Mouse (Mus musculus) embryonic facial prominence, embryonic 12.5 days (tissue): ENCODE measurements around the gene Epb41l4b. TPM values are rescaled to one million over a fixed set of nuclear protein-coding genes. Genes with fewer than 3 reads are reported as not detected.

Experiments
- ATAC-seq: fragments of 200-750 bp; cut with Nextera tagmentation; 2 replicates; pipeline ENCODE4 v1.8.0; 2017; ENCODE audit not compliant: insufficient number of reproducible peaks, insufficient read depth, low FRiP score, low TSS enrichment
- H3K27ac ChIP-seq: fragments of 300-500 bp; sonication (generic); 2 replicates; pipeline ENCODE4 v1.5.1; 2016; ENCODE audit warnings: mild to moderate bottlenecking
- H3K27me3 ChIP-seq: fragments of 300-500 bp; sonication (generic); 2 replicates; pipeline ENCODE4 v1.6.1; 2016; ENCODE audit warnings: mild to moderate bottlenecking, moderate library complexity
- H3K36me3 ChIP-seq: fragments of 300-500 bp; sonication (generic); 2 replicates; pipeline ENCODE4 v1.6.1; 2016; ENCODE audit warnings: mild to moderate bottlenecking
- H3K4me1 ChIP-seq: fragments of 300-500 bp; sonication (generic); 2 replicates; pipeline ENCODE4 v1.6.1; 2016
- H3K4me2 ChIP-seq: fragments of 300-500 bp; sonication (generic); replicated peaks from 2 replicates; pipeline ENCODE4 v1.6.1; 2016; ENCODE audit warnings: mild to moderate bottlenecking, moderate library complexity
- H3K4me3 ChIP-seq: fragments of 300-500 bp; sonication (generic); 2 replicates; pipeline ENCODE4 v1.5.1; 2016; ENCODE audit warnings: mild to moderate bottlenecking
- H3K9ac ChIP-seq: fragments of 300-500 bp; sonication (generic); 2 replicates; pipeline ENCODE4 v1.6.1; 2016; ENCODE audit warnings: mild to moderate bottlenecking, moderate library complexity
- H3K9me3 ChIP-seq: fragments of 300-500 bp; sonication (generic); 2 replicates; pipeline ENCODE4 v1.6.1; 2016; ENCODE audit warnings: mild to moderate bottlenecking, moderate library complexity
- WGBS: fragments of 180-500 bp; shearing (Covaris S2); methylation state at CpG from one replicate; pipeline ENCODE4 v1.1.7; 2016; 5-methylcytosine and 5-hydroxymethylcytosine counted together
- polyA plus RNA-seq: library from polyadenylated mRNA; unstranded; fragments of >200 nt; fragmentation: Nextera tagmentation; extraction: Ambion mirVana; gene quantifications from 2 replicates; pipeline ENCODE4 v1.2.1, GENCODE M21; 2016

Epb41l4b gene
- polyA plus RNA-seq, 1 experiment from 2014 or later: 3.0 TPM

DNA sequence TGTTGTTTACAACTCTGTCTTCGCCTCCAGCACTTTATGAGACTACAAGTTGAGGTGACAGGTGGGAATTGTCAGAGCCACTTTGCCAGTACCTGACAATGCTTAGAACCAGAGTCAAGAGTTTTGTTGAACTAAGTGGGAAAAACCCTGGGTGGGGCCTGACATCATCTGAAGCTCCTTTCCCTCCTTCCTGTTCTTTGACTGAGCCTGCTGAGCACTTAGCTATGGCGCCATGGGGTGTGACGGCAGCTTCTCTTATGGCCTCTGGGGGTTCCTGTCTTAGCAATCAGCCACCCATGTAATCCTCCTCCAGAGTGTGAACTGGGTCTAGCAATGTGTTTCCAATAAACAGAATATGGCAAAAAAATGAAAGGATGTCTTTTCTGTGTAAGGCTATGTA is 119.7 kb downstream of the Epb41l4b start:
- no peak overlapping the region for H3K4me2 ChIP-seq
- H3K36me3 ChIP-seq: no peaks in the 10 kb centered on the region
- no peak overlapping the region for H3K4me3 ChIP-seq
- no peaks in the 10 kb centered on the region for H3K27me3 ChIP-seq
- no peaks in the 10 kb centered on the region for H3K9me3 ChIP-seq
- WGBS: 65% methylated on average over 3 of the region's 3 CpGs
- H3K9ac ChIP-seq: no peak overlapping the region
- H3K27ac ChIP-seq: no peak overlapping the region
- no peak for ATAC-seq
- H3K4me1 ChIP-seq: no peaks in the 10 kb centered on the region

DNA sequence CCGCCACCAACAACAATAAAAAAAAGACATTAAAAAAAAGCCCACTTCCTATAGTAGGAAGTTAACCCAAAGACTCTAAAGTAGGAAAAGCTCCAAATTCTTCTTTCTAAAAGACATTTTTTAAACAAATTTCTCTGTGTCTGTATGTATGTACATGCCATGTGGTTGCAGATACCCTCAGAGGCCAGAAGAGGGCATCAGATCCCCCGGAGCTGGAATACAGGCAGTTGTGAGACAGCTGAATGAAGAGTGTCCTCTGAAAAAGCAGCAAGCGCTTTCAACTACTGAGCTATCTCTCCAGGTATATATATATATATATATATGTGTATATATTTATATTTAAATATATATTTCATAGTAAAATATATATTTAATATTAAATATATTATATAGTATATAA is 121.9 kb downstream of the Epb41l4b start:
- H3K36me3 ChIP-seq: no peaks in the 10 kb centered on the region
- no peak overlapping the region for H3K4me3 ChIP-seq
- no peak overlapping the region for H3K4me2 ChIP-seq
- H3K4me1 ChIP-seq: no peaks in the 10 kb centered on the region
- H3K27me3 ChIP-seq: 0 out of 2 replicates have a peak, but pooled peaks cover 5% of the 10 kb centered on the region
- 84% methylated on average over 3 of the region's 3 CpGs for WGBS
- no peaks in the 10 kb centered on the region for H3K9me3 ChIP-seq
- H3K9ac ChIP-seq: no peak overlapping the region
- no peak overlapping the region for H3K27ac ChIP-seq
- ATAC-seq: no peak

DNA sequence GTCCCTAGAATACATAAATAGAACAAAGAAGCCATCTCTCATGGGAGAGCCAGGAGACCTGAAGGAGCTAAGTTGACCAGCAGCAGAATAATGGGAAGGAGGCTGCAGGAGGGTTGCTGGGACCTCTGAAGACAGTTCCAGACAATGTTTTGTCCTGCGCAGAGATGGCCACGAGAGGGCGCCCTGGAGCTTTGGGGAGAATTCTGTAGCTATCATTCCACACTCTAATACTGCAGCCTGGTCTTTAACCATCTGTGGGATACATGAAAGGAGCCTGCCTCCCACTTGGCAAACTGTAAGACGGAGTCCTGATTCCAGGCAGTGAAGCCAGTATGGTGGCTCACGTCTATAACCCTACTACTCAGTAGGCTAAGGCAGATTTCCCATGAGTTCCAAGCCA is 126.0 kb downstream of the Epb41l4b start:
- 29% methylated on average over 5 of the region's 5 CpGs for WGBS
- ATAC-seq: no peak

DNA sequence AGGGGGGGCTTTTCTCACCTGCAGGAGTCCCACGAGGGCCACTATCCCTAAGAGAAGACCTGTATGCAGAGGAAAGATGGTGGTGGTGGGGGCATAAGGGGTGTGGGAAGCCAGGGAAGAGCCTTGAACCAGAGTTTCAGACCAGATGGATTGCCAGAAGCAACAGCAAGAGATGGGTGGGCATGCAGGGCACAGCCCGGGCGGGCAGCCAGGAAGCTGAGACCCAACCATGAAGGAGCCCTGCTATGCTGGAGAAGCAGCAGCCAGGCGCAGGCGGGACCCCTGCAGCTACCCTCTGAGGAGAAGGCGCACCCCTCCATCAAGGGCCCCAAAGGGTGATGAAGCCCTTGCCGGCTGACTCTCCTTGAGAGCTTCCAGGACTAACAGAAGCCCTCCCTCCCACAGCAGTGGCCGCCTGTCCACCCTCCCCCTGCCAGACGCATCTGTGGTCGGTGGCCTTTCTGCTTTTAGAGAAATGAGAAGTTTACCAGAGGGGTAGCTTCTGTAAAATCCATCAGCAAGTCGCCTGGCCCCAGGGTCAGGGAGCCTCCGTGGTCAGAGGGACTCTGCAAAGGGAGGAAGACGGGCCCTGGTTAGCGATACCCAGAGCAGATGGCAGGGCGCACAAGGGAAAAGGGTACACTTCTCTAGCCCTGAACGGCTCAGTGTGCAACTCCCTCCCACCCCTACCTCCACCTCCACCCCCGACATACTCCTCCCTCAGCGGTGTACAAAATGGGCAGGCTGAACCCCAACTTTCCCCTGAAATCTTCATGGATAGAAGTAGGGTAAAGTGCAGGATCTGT is 126.7 kb downstream of the Epb41l4b start:
- no peak overlapping the region for H3K4me3 ChIP-seq
- H3K9ac ChIP-seq: no peak overlapping the region
- H3K27me3 ChIP-seq: 0 out of 2 replicates have a peak, but pooled peaks cover 6% of the 10 kb centered on the region
- H3K9me3 ChIP-seq: no peaks in the 10 kb centered on the region
- no peak overlapping the region for H3K27ac ChIP-seq
- no peaks in the 10 kb centered on the region for H3K36me3 ChIP-seq
- ATAC-seq: no peak
- no peaks in the 10 kb centered on the region for H3K4me1 ChIP-seq
- no peak overlapping the region for H3K4me2 ChIP-seq
- WGBS: 51% methylated on average over 18 of the region's 18 CpGs

More for the DNA sequence above, 126.0 kb downstream of the Epb41l4b start:
- no peak overlapping the region for H3K4me2 ChIP-seq
- H3K27me3 ChIP-seq: 0 out of 2 replicates have a peak, but pooled peaks cover 6% of the 10 kb centered on the region
- H3K4me1 ChIP-seq: no peaks in the 10 kb centered on the region
- no peak overlapping the region for H3K4me3 ChIP-seq
- no peak overlapping the region for H3K9ac ChIP-seq
- no peaks in the 10 kb centered on the region for H3K9me3 ChIP-seq
- H3K36me3 ChIP-seq: no peaks in the 10 kb centered on the region
- H3K27ac ChIP-seq: no peak overlapping the region

DNA sequence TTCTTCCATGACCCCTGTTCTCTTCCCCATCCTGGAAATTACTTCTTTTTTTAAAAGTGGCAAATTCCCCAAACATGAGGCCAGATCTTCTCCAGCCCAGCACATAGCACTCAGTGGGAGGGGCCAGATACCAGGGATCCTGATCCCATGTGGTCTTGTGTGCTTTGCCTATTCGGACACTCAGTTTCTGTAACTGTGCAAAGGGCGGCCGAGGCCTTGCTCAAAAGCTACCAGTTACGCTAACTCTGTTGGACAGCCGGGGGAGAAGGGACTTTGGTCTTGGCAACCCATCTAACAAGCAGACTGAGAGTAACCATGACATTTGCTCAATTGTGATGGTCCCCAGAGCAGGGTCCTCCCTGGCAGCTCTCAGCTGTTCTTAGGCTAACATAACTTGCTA is 128.2 kb downstream of the Epb41l4b start:
- H3K27ac ChIP-seq: no peak overlapping the region
- 86% methylated on average over 5 of the region's 5 CpGs for WGBS
- no peak overlapping the region for H3K9ac ChIP-seq
- H3K4me2 ChIP-seq: no peak overlapping the region
- no peaks in the 10 kb centered on the region for H3K9me3 ChIP-seq
- peaks cover 8% of the 10 kb centered on the region; the same call in 1 of the 2 replicates for H3K27me3 ChIP-seq
- ATAC-seq: no peak
- H3K36me3 ChIP-seq: no peaks in the 10 kb centered on the region
- no peak overlapping the region for H3K4me3 ChIP-seq
- 0 out of 2 replicates have a peak, but pooled peaks cover 6% of the 10 kb centered on the region for H3K4me1 ChIP-seq

DNA sequence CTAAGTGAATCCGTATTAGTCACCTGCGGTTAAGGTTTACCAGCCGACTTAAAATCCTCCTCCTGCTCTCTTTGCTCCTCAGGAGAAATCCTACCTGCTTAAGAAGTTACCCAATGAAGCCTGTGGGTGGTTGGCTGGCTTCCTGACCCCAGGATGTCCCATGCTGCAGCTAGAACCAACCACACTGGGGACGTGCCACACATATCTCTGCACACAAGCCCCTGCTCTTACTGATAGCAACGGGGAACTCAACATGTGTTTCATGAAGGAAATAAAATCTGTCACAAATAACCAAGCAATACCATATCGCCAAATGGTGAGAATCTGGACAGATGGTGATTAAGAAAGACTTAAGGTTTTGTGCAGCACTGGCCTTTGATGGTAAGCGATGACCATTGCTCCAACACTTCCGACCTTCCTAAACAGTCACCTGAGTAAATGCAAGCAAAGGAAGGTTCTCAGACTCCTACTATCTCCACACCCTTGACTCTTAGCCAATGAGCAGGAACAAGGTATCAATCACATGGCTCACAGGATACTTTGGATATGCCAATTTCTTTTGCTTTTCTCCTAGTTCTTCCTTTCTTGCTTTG is 131.7 kb downstream of the Epb41l4b start:
- 64% methylated on average over 8 of the region's 8 CpGs for WGBS
- H3K27ac ChIP-seq: no peak overlapping the region
- no peak for ATAC-seq

DNA sequence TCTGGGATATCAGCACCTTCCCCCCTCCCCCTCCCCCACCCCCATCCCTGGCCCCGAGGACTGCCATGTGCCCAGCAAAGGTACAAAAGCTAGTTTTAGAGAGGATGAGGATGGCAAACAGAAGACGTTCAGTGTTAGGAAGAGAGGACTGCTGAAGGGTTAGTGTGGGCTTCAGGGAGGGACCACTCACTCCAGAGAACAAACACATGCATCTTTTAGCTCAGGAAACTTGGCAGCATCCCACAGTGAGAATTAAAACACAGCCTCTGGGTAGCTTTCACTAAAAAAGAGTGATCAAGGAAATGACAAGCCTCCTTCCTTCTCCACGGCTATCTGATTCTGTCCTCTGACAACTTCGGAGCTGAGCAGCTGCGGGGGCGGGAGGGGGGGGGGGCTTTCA is 132.3 kb downstream of the Epb41l4b start:
- H3K27ac ChIP-seq: no peak overlapping the region
- H3K27me3 ChIP-seq: peaks cover 8% of the 10 kb centered on the region; the same call in 1 of the 2 replicates
- H3K36me3 ChIP-seq: no peaks in the 10 kb centered on the region
- H3K9ac ChIP-seq: no peak overlapping the region
- H3K4me1 ChIP-seq: 0 out of 2 replicates have a peak, but pooled peaks cover 6% of the 10 kb centered on the region
- no peak overlapping the region for H3K4me2 ChIP-seq
- ATAC-seq: no peak
- no peak overlapping the region for H3K4me3 ChIP-seq
- no peaks in the 10 kb centered on the region for H3K9me3 ChIP-seq
- 13% methylated on average over 6 of the region's 6 CpGs for WGBS

More for the DNA sequence above, 131.7 kb downstream of the Epb41l4b start:
- no peaks in the 10 kb centered on the region for H3K36me3 ChIP-seq
- H3K4me2 ChIP-seq: no peak overlapping the region
- peaks cover 12% of the 10 kb centered on the region; the same call in 1 of the 2 replicates for H3K27me3 ChIP-seq
- H3K4me3 ChIP-seq: no peak overlapping the region
- H3K9ac ChIP-seq: no peak overlapping the region
- H3K4me1 ChIP-seq: 0 out of 2 replicates have a peak, but pooled peaks cover 6% of the 10 kb centered on the region
- no peaks in the 10 kb centered on the region for H3K9me3 ChIP-seq

DNA sequence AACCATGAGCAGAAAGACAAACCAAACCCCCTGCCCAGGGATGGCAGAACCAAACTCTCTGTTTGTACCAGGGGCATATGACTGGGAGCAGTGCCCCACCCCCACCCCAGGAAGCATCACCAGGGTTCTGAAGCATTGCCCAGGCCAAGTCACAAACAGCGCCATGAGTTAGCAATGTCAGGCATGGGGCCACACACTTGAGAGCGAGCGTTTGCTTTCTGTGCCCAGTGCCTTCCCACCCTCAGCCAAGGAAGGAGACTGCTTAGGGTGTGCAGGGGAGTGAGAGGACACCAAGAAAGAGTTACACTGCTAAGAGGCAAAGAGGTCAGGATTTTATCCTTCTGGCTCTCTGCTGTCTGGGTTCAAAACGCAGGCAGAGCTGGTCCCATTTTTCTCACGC is 132.8 kb downstream of the Epb41l4b start:
- 0 out of 2 replicates have a peak, but pooled peaks cover 6% of the 10 kb centered on the region for H3K4me1 ChIP-seq
- 42% methylated on average over 5 of the region's 5 CpGs for WGBS
- H3K4me2 ChIP-seq: no peak overlapping the region
- no peak overlapping the region for H3K4me3 ChIP-seq
- peaks cover 8% of the 10 kb centered on the region; the same call in 1 of the 2 replicates for H3K27me3 ChIP-seq
- no peaks in the 10 kb centered on the region for H3K9me3 ChIP-seq
- no peaks in the 10 kb centered on the region for H3K36me3 ChIP-seq
- H3K9ac ChIP-seq: no peak overlapping the region
- no peak for ATAC-seq
- no peak overlapping the region for H3K27ac ChIP-seq

DNA sequence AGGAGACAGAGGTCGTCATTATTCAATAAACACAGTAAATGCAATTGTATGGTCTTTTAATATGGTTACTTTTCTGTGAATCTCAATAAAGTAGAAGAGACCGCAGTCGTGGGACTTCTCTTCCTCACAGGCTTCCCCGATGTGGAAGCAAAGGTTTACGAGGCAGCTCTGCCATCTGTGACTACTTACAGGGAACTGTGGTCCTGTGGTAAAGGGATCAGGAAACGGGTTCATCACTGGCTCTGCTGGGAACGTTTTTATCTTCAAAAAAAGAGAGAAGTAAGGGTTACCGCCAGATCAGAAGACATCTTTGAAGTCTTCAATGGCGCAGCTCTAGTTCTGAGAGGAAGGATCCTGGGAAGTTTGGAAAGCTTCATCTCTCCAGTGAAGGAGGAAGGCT is 135.5 kb downstream of the Epb41l4b start:
- no peak for ATAC-seq
- H3K4me3 ChIP-seq: no peak overlapping the region
- no peak overlapping the region for H3K27ac ChIP-seq
- H3K36me3 ChIP-seq: no peaks in the 10 kb centered on the region
- H3K4me2 ChIP-seq: no peak overlapping the region
- H3K9ac ChIP-seq: no peak overlapping the region
- no peaks in the 10 kb centered on the region for H3K9me3 ChIP-seq
- H3K4me1 ChIP-seq: 0 out of 2 replicates have a peak, but pooled peaks cover 8% of the 10 kb centered on the region
- H3K27me3 ChIP-seq: peaks cover 8% of the 10 kb centered on the region; the same call in 1 of the 2 replicates
- WGBS: 66% methylated on average over 9 of the region's 9 CpGs

DNA sequence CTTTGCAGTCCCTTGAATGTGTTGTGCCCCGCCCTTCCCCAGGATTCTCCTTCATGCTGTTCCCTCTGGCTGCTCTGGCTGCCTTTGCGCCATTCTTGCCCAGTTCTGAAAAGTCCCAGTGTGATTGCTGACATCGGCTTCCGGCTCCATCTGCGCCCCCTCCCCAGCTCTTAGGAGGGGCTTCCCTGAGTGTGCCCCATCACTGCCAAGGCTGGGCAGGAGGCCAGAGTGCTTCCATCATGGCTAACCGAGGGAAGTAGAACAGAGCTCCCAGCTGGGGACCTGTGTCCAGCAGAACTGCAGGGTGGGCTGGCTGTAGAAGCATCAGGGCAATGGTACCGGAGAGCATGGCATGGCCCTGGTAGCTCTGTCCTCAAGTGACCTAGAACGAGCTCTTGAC is 138.2 kb downstream of the Epb41l4b start:
- Histone ChIP-seq H3K9ac (no peak overlapping the region), H3K4me3 (no peak overlapping the region), H3K36me3 (no peaks in the 10 kb centered on the region), H3K4me2 (no peak overlapping the region), H3K27ac (no peak overlapping the region), H3K4me1 (0 out of 2 replicates have a peak, but pooled peaks cover 2% of the 10 kb centered on the region), H3K9me3 (no peaks in the 10 kb centered on the region), H3K27me3 (peaks cover 6% of the 10 kb centered on the region; the same call in 1 of the 2 replicates)
- no peak for ATAC-seq
- WGBS: 80% methylated on average over 8 of the region's 8 CpGs

DNA sequence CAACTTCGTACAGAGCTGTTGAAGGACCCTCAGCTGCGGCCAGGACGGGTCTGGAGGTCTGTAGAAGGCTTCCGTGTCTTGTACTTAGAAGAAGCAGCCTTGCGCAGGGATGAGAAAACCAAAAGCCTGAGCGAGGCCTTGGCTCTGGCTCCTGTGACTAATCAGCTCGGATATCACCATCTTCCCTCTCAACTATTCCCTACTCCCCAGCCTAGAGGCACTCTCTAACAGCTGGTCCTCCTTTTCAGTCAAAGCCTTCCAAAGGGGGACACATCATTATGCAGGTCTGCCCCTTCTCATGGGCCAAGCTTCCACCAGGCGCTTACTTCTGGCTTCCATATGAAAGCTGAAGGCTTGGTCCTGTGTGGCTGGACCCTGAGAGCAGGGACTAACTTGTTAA is 139.4 kb downstream of the Epb41l4b start:
- Histone ChIP-seq H3K27ac (no peak overlapping the region), H3K4me3 (no peak overlapping the region), H3K27me3 (no peaks in the 10 kb centered on the region), H3K9ac (no peak overlapping the region), H3K4me2 (no peak overlapping the region), H3K4me1 (0 out of 2 replicates have a peak, but pooled peaks cover 2% of the 10 kb centered on the region), H3K9me3 (no peaks in the 10 kb centered on the region), H3K36me3 (no peaks in the 10 kb centered on the region)
- no peak for ATAC-seq
- 76% methylated on average over 8 of the region's 8 CpGs for WGBS

DNA sequence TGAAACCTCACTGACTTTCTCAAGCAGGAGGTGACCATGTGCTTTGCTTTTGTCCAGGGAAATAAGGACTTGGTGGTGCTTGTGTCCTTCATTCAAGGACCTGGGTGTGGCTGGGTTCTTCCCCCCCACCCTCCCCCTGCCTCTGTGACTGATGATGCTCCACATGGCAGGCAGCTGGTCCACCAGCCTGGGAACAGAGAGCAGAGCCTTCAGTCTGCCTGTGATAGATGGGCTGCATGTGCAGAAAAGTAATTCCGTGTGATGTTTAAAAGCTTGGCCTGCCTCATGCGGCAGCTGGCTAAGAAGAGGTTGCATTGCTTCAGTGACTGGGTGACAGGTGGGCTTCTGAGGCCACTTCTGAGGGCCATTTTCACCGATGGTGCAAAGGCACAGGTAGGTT is 140.5 kb downstream of the Epb41l4b start:
- Histone ChIP-seq H3K4me1 (0 out of 2 replicates have a peak, but pooled peaks cover 2% of the 10 kb centered on the region), H3K27ac (no peak overlapping the region), H3K9ac (no peak overlapping the region), H3K4me2 (no peak overlapping the region), H3K27me3 (no peaks in the 10 kb centered on the region), H3K36me3 (no peaks in the 10 kb centered on the region), H3K4me3 (no peak overlapping the region), H3K9me3 (no peaks in the 10 kb centered on the region)
- WGBS: 79% methylated on average over 3 of the region's 3 CpGs
- no peak for ATAC-seq
